Mouse (Mus musculus) G1E (cell line): ENCODE data around the gene Ssh2. TPM values are rescaled to one million over a fixed set of nuclear protein-coding genes. Genes with fewer than 3 reads are reported as not detected.

ENCODE experiments used
- ATAC-seq: 2 replicates; pipeline ENCODE4 v1.8.0; 2016; ENCODE audit warnings: mild to moderate bottlenecking; ENCODE audit not compliant: insufficient number of reproducible peaks, poor library complexity, low FRiP score, severe bottlenecking; ENCODE audit errors: extremely low read depth
- DNase-seq: peaks from one replicate; pipeline ENCODE4 v3.0.0; 2012; ENCODE audit warnings: low spot score
- H3K27me3 ChIP-seq: 2 replicates; pipeline ENCODE4 v1.6.1; 2012; ENCODE audit warnings: mild to moderate bottlenecking, low read length, inconsistent platforms; ENCODE audit not compliant: insufficient read depth
- H3K36me3 ChIP-seq: replicated peaks from 2 replicates; pipeline ENCODE3; 2012; ENCODE audit warnings: mild to moderate bottlenecking, inconsistent platforms
- H3K4me1 ChIP-seq: 2 replicates; pipeline ENCODE4 v1.6.1; 2012; ENCODE audit warnings: low read depth, low read length, inconsistent platforms, mixed read lengths; ENCODE audit not compliant: insufficient read depth
- H3K4me3 ChIP-seq: 2 replicates; pipeline ENCODE4 v1.5.1; 2012; ENCODE audit warnings: low read depth, mild to moderate bottlenecking, inconsistent platforms, low read length, moderate library complexity, mixed read lengths
- H3K9me3 ChIP-seq: replicated peaks from 2 replicates; pipeline ENCODE4 v1.6.1; 2012; ENCODE audit warnings: inconsistent platforms
- CTCF ChIP-seq: IDR thresholded peaks from 2 replicates; pipeline ENCODE4 v1.5.1; 2012; ENCODE audit warnings: low read depth, low read length, inconsistent platforms, mixed read lengths
- GATA1 ChIP-seq: IDR thresholded peaks from 2 replicates; pipeline ENCODE4 v1.6.1; 2012; ENCODE audit warnings: borderline replicate concordance, low read length, inconsistent platforms, mixed read lengths
- GATA2 ChIP-seq: IDR thresholded peaks from 2 replicates; pipeline ENCODE4 v1.6.1; 2012; ENCODE audit warnings: low read depth, low read length, inconsistent platforms, borderline replicate concordance
- POLR2AphosphoS5 ChIP-seq: IDR thresholded peaks from 2 replicates; pipeline ENCODE4 v1.6.1; 2012; ENCODE audit warnings: low read depth, low read length, inconsistent platforms; ENCODE audit not compliant: insufficient replicate concordance
- TAL1 ChIP-seq: conservative IDR thresholded peaks from 2 replicates; pipeline ENCODE4 v1.6.1; 2012; ENCODE audit warnings: low read depth, low read length, inconsistent platforms, mixed read lengths
- polyA plus RNA-seq: library from polyadenylated mRNA; stranded (reverse); fragments of >175 nt; gene quantifications from 2 replicates; pipeline ENCODE4 v1.2.3, GENCODE M21; 2012
- total RNA-seq, 2 experiments: library from RNA; stranded (forward) in 1 of 2; stranded (reverse) in 1 of 2; fragments of 200-1000 nt in 1 of 2; fragments of >200 nt in 1 of 2; fragmentation: Nextera tagmentation in 1 of 2; gene quantifications; 2 replicates each; pipeline ENCODE4 v1.2.3; 2014 to 2017

Gene Ssh2
- total and polyA plus RNA-seq, 3 experiments: 15.1 to 34.6 (median 25.0) TPM

GRCm38 (mm10) chr11:77441020-77441419 lies 224.9 kb downstream of the Ssh2 start:
- Histone ChIP-seq H3K36me3 (peaks cover 35% of the 10 kb centered on the region), H3K4me3 (no peak overlapping the region), H3K4me1 (peaks cover 5% of the 10 kb centered on the region; the same call in 1 of the 2 replicates), H3K9me3 (no peaks in the 10 kb centered on the region), H3K27me3 (no peaks in the 10 kb centered on the region)
- DNase-seq (no peak), ATAC-seq (no peak)
- TF ChIP-seq TAL1: no peak
- TF ChIP-seq CTCF: no peak
- no peak for TF ChIP-seq GATA1
- no peak for TF ChIP-seq GATA2
- no peak for TF ChIP-seq POLR2AphosphoS5

- Histone ChIP-seq H3K36me3 (peaks cover 37% of the 10 kb centered on the region), H3K4me3 (no peak overlapping the region), H3K4me1 (peaks cover 18% of the 10 kb centered on the region), H3K27me3 (no peaks in the 10 kb centered on the region), H3K9me3 (no peaks in the 10 kb centered on the region)
- no peak for ATAC-seq
- TF ChIP-seq TAL1 (no peak), GATA1 (no peak), CTCF (no peak)
- no peak for DNase-seq
Measured at GRCm38 (mm10) chr11:77442186-77443170, 226.4 kb downstream of the Ssh2 start.

- DNase-seq (no peak), ATAC-seq (no peak)
- TF ChIP-seq POLR2AphosphoS5 (no peak), GATA2 (no peak)
- H3K36me3 ChIP-seq: peaks cover 42% of the 10 kb centered on the region
- no peaks in the 10 kb centered on the region for H3K9me3 ChIP-seq
- H3K4me1 ChIP-seq: peaks cover 18% of the 10 kb centered on the region
- H3K27me3 ChIP-seq: no peaks in the 10 kb centered on the region
- no peak overlapping the region for H3K4me3 ChIP-seq
Measured at GRCm38 (mm10) chr11:77444939-77445338, 228.9 kb downstream of the Ssh2 start.

- peak; percentile 67 for TF ChIP-seq CTCF
- no peak for TF ChIP-seq GATA1
- peak; percentile 54 for ATAC-seq
- Histone ChIP-seq H3K9me3 (no peaks in the 10 kb centered on the region), H3K4me3 (no peak overlapping the region; the same call in 1 of the 2 replicates), H3K4me1 (peaks cover 18% of the 10 kb centered on the region), H3K27me3 (no peaks in the 10 kb centered on the region), H3K36me3 (peaks cover 42% of the 10 kb centered on the region)
- peak; percentile 38 for DNase-seq
Measured at GRCm38 (mm10) chr11:77446628-77447041, 230.5 kb downstream of the Ssh2 start.

GRCm38 (mm10) chr11:77449224-77449623 lies 233.1 kb downstream of the Ssh2 start:
- Histone ChIP-seq H3K36me3 (peaks cover 43% of the 10 kb centered on the region), H3K4me3 (no peak overlapping the region), H3K27me3 (no peaks in the 10 kb centered on the region), H3K9me3 (no peaks in the 10 kb centered on the region), H3K4me1 (peaks cover 18% of the 10 kb centered on the region)
- ATAC-seq (no peak), DNase-seq (no peak)
- TF ChIP-seq GATA2: no peak
- TF ChIP-seq TAL1: no peak
- no peak for TF ChIP-seq CTCF
- no peak for TF ChIP-seq POLR2AphosphoS5
- no peak for TF ChIP-seq GATA1

- Histone ChIP-seq H3K9me3 (no peaks in the 10 kb centered on the region), H3K4me1 (peaks cover 7% of the 10 kb centered on the region), H3K4me3 (no peak overlapping the region), H3K36me3 (peaks cover 54% of the 10 kb centered on the region), H3K27me3 (no peaks in the 10 kb centered on the region)
- no peak for ATAC-seq
- TF ChIP-seq POLR2AphosphoS5 (no peak), TAL1 (no peak), CTCF (no peak), GATA2 (no peak), GATA1 (no peak)
- DNase-seq: no peak
Measured at GRCm38 (mm10) chr11:77451670-77452069, 235.6 kb downstream of the Ssh2 start.
